Mouse (Mus musculus): Measurements from ENCODE around the gene Gm29094. TPM values are rescaled to one million over a fixed set of nuclear protein-coding genes. Genes with fewer than 3 reads are reported as not detected.
A peak's percentile ranks its signal among the peaks of the same experiment; 100 is the strongest.
"Not testable (repeated sequence)": the region's sequence is repeated elsewhere in the genome, so short reads cannot be mapped to it uniquely, and the experiment has no call there.

The Gm29094 gene
- not detected in 2 replicates for polyA plus RNA-seq (2016; fragmentation: Nextera tagmentation; extraction: Ambion mirVana)

DNA sequence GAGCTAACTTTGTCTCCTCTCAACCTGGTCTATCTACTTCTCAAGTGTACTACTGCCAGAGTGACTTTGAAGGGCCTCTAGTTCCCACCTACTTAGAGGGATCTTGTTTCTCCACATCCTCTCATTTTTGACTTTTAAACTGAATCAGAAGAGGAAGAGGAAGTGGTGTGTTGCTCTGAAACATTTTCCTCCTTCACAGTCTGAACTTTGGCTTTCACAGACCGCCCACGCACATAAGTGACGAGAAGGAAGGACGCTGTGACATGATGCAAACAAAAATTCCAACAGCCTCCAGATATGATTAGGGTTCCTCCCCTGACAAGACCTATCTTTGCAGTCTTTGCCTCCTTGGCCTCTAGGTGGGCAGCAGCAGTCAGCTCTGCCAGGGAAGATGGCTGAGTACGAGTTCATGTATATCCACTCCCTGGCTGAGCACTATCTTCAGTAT lies at the start of gene Gm29094, which contains the start of gene Bcl2a1b:
Gene Gm29094, plus strand, starts transcription at position 411 of the 448 bp plus-strand sequence.
Gene Bcl2a1b, plus strand, starts transcription at position 241 of the 448 bp plus-strand sequence.
- H3K4me1 ChIP-seq; H3K36me3 ChIP-seq; H3K9me3 ChIP-seq; DNase-seq (ENCODE audit: low spot score); H3K4me3 ChIP-seq; H3K27me3 ChIP-seq (ENCODE audit: insufficient read depth, poor library complexity, severe bottlenecking); H3K27ac ChIP-seq: not testable (repeated sequence)
- WGBS: 78% methylated on average over 5 of the region's 5 CpGs

GRCm38 (mm10) chr9:89172539-89172938 lies 26.6 kb upstream of the Gm29094 start:
- DNase-seq (ENCODE audit: low spot score); H3K36me3 ChIP-seq; H3K27me3 ChIP-seq (ENCODE audit: insufficient read depth, poor library complexity, severe bottlenecking); H3K4me1 ChIP-seq; H3K4me3 ChIP-seq; H3K9me3 ChIP-seq; H3K27ac ChIP-seq: not testable (repeated sequence)

- 31% methylated on average over 2 of the region's 3 CpGs for WGBS
- not testable (repeated sequence) for H3K36me3 ChIP-seq
Observed at GRCm38 (mm10) chr9:89178833-89179232, 20.3 kb upstream of the Gm29094 start.

GRCm38 (mm10) chr9:89179469-89179868 lies 19.7 kb upstream of the Gm29094 start:
- 63% methylated on average over 4 of the region's 4 CpGs for WGBS
- not testable (repeated sequence) for H3K27me3 ChIP-seq (ENCODE audit: insufficient read depth, poor library complexity, severe bottlenecking)

More at GRCm38 (mm10) chr9:89178833-89179232, 20.3 kb upstream of the Gm29094 start:
- H3K27me3 ChIP-seq (ENCODE audit: insufficient read depth, poor library complexity, severe bottlenecking); DNase-seq (ENCODE audit: low spot score); H3K4me1 ChIP-seq; H3K4me3 ChIP-seq; H3K27ac ChIP-seq; H3K9me3 ChIP-seq: not testable (repeated sequence)

GRCm38 (mm10) chr9:89187006-89187405 lies 12.2 kb upstream of the Gm29094 start:
- not testable (repeated sequence) for H3K27me3 ChIP-seq (ENCODE audit: insufficient read depth, poor library complexity, severe bottlenecking); H3K4me3 ChIP-seq; H3K36me3 ChIP-seq; H3K4me1 ChIP-seq; H3K27ac ChIP-seq; H3K9me3 ChIP-seq
- DNase-seq (ENCODE audit: low spot score): peak; percentile 33
- 68% methylated on average over 15 of the region's 15 CpGs for WGBS

More at GRCm38 (mm10) chr9:89179469-89179868, 19.7 kb upstream of the Gm29094 start:
- DNase-seq (ENCODE audit: low spot score); H3K4me1 ChIP-seq; H3K9me3 ChIP-seq; H3K27ac ChIP-seq; H3K4me3 ChIP-seq; H3K36me3 ChIP-seq: not testable (repeated sequence)

DNA sequence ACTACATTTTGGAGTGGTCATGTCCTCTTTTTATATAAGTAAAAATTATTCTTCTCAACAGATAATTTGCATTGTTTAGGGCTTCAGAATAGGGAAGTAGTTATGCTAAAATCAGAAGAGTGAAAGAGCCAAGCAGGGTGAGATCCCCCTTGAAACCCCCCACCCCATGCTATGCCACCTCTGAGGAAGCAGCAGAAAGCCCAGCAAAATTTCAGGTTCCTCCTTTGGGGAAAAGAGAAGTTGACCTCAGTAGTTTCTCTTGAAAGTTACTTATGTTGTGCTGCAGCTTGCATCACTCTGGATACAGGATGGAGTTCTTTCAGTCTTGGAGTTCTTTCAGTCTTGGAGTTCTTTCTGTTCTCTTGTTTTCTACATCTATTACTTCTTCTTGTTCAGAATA lies 3.7 kb upstream of the Gm29094 start:
- not testable (repeated sequence) for H3K27me3 ChIP-seq (ENCODE audit: insufficient read depth, poor library complexity, severe bottlenecking); DNase-seq (ENCODE audit: low spot score); H3K9me3 ChIP-seq; H3K4me3 ChIP-seq; H3K36me3 ChIP-seq; H3K4me1 ChIP-seq; H3K27ac ChIP-seq

GRCm38 (mm10) chr9:89197509-89197908 lies 1.7 kb upstream of the Gm29094 start:
- H3K27ac ChIP-seq; DNase-seq (ENCODE audit: low spot score): not testable (repeated sequence)

GRCm38 (mm10) chr9:89198349-89198748 lies 830 bp upstream of the Gm29094 start:
- not testable (repeated sequence) for H3K36me3 ChIP-seq; DNase-seq (ENCODE audit: low spot score); H3K4me1 ChIP-seq; H3K27me3 ChIP-seq (ENCODE audit: insufficient read depth, poor library complexity, severe bottlenecking); H3K4me3 ChIP-seq; H3K27ac ChIP-seq; H3K9me3 ChIP-seq
- 83% methylated on average over 3 of the region's 3 CpGs for WGBS

More at GRCm38 (mm10) chr9:89197509-89197908, 1.7 kb upstream of the Gm29094 start:
- not testable (repeated sequence) for H3K9me3 ChIP-seq; H3K4me1 ChIP-seq; H3K27me3 ChIP-seq (ENCODE audit: insufficient read depth, poor library complexity, severe bottlenecking); H3K36me3 ChIP-seq; H3K4me3 ChIP-seq
- WGBS: 70% methylated on average over 1 of the region's 1 CpGs

DNA sequence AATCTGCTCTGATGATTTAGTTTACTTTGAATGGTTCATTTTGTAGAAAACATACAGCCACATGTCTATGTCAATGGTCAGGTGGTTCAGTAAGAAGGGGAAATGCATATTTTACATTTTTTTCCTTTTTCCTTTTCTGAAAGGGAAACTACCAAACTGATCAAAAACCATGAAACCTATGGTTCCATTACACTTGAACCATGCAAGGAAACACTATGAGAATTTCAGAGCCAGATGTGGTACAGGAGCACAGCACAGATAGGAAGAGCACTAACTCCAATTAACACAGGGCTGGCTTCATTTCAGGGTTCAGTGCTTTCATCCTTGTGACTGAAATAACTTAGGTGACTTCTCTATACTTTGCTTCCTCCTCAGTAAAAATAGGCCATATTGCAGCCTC lies 3.1 kb downstream of the Gm29094 start:
- H3K4me1 ChIP-seq; H3K4me3 ChIP-seq; H3K36me3 ChIP-seq; H3K9me3 ChIP-seq; DNase-seq (ENCODE audit: low spot score); H3K27me3 ChIP-seq (ENCODE audit: insufficient read depth, poor library complexity, severe bottlenecking); H3K27ac ChIP-seq: not testable (repeated sequence)

DNA sequence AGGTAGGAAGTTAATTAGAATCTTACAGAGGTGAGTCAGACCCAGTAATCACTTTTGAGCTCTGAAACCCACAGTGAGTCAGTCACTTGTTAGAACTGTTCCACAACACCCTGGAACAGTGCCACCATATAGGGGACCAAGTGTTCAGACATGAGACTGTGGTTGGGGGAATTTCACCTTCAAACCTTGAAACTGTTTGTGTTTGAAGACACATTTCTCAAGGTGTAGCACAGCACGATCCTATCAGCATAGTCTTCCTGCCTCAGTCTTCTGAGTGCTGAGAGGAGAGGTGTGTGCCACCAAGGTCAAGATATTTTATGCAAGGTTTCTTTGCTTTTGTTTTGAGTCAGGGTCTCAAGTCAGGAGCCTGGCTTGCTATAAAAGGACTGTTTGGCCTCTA lies 9.8 kb downstream of the Gm29094 start:
- H3K36me3 ChIP-seq; H3K4me1 ChIP-seq; H3K4me3 ChIP-seq; DNase-seq (ENCODE audit: low spot score); H3K9me3 ChIP-seq; H3K27ac ChIP-seq; H3K27me3 ChIP-seq (ENCODE audit: insufficient read depth, poor library complexity, severe bottlenecking): not testable (repeated sequence)
- 57% methylated on average over 1 of the region's 1 CpGs for WGBS

DNA sequence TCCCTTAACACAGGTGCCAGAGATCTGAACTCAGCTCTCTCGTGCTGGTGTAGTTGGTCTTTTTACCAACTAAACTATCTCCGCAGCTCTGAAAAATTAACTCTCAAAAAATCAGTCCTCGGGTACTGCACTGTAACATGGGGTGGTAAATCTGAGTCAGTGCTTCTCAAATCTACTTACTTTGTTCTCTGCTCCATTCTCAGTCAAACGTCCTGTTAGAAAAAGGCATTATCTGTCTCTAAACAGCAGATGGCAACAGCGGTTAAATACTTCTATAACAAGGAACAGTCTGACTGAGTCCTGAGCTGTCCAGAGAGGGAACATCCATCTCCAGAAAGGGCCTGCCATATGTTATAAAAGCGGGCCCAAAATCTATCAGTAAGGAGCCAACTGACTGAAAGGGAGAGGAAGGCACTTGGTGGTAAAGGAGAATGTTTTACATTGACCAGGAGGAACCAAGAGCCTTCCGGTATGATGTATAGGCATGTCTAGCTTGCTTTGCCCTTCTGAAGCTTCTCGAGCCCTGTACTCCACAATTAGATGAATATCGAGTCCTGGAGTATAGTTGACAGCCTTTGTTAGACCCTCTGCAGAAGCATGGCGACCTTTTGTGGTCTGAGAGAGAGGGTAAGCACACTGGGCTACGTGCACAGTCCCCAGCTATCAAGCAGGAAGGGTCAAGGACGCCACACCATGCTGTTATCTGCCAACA lies 11.3 kb downstream of the Gm29094 start, which contains the start of gene Mthfs:
Gene Mthfs, plus strand, starts transcription at position 324 of the 712 bp plus-strand sequence.
- H3K27ac ChIP-seq: 0 out of 2 replicates have a peak within 1 kb of the TSS, but pooled peaks have one; percentile 74
- H3K4me1 ChIP-seq; H3K27me3 ChIP-seq (ENCODE audit: insufficient read depth, poor library complexity, severe bottlenecking); DNase-seq (ENCODE audit: low spot score); H3K9me3 ChIP-seq; H3K36me3 ChIP-seq: not testable (repeated sequence)
- peak within 1 kb of the TSS; percentile 42 for H3K4me3 ChIP-seq
- WGBS: 27% methylated on average over 9 of the region's 12 CpGs

DNA sequence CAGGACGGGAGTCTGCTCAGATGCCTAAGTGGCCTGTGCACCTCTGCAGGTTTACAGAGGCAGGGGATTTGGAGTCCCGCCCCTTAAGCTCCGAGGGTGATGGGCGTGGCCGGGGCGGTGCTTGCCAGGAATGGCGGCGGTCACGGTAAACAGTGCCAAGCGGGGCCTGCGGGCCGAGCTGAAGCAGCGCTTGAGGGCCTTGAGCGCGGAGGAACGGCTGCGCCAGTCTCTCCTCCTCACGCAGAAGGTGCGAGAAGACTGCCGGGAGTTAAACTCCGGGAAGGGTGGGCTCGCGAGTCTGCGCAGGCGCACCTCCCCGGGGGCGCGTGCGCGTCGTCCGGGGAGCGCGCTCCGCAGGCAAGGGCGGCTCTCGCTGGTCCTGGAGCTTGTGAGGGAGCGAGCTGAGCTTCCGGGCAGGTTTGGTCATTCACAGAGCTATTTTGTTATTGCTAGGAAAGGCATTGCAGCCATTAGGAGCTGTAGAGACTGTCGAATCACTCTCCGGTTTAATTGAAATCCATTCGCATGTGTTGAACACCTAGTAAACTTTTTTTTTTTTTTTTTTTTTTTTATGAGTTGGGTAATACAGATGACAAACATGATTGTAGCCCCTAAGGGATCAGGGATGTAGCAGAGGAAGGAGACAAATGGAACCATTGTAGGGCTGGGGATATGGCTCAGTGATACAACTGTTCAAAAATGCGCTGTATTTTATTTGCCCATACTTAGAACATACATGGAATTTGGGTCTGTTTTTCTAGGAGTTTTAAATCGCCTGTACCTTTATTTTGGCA lies 12.1 kb downstream of the Gm29094 start:
- H3K4me1 ChIP-seq; DNase-seq (ENCODE audit: low spot score); H3K9me3 ChIP-seq; H3K27me3 ChIP-seq (ENCODE audit: insufficient read depth, poor library complexity, severe bottlenecking); H3K36me3 ChIP-seq: not testable (repeated sequence)
- WGBS: 5% methylated on average over 16 of the region's 44 CpGs
- 0 out of 2 replicates have a peak overlapping the region, but pooled peaks have one; percentile 74 for H3K27ac ChIP-seq
- H3K4me3 ChIP-seq: peak overlapping the region; percentile 40

DNA sequence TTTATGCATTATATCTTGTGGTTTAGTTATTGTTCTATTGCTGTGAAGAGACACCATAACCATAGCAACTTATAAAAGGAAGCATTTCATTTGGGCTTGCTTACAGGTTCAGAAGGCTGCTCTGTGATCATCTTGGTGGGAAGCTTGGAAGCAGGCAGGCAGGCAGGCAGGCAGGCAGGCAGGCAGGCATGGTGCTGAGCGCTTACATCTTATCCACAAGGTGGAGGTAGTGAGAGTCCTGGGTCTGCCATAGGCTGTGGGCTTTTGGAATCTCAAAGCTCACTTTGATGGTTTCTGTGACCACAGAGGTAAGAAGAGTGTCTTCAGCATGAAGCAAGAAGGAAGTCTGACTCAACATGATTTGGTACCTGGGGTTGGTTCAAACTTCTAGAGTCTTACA lies 13.2 kb downstream of the Gm29094 start:
- H3K9me3 ChIP-seq; H3K36me3 ChIP-seq; H3K27me3 ChIP-seq (ENCODE audit: insufficient read depth, poor library complexity, severe bottlenecking); H3K4me1 ChIP-seq; H3K4me3 ChIP-seq; H3K27ac ChIP-seq; DNase-seq (ENCODE audit: low spot score): not testable (repeated sequence)
- 48% methylated on average over 1 of the region's 1 CpGs for WGBS

Measured in heart, embryonic 10.5 days (tissue).